Mouse (Mus musculus): ENCODE data around the gene Ang4.

- no peak for TF ChIP-seq CTCF (IDR thresholded peaks at IDR 0.05; ENCODE audit: extremely low read depth, insufficient read depth, insufficient read length, insufficient replicate concordance)
- no peak for TF ChIP-seq POLR2A (IDR thresholded peaks at IDR 0.05; ENCODE audit: low read depth, low read length)
Measured at GRCm38 (mm10) chr14:51717083-51717482, 56.3 kb downstream of the Ang4 start, which contains the start of gene Gm5800.
